Mouse (Mus musculus) G1E (cell line): Measurements from ENCODE around the gene Atp6v1b1. TPM values are rescaled to one million over a fixed set of nuclear protein-coding genes. Genes with fewer than 3 reads are reported as not detected.

Experiments
- ATAC-seq: 2 replicates; pipeline ENCODE4 v1.8.0; 2016; ENCODE audit warnings: mild to moderate bottlenecking; ENCODE audit not compliant: insufficient number of reproducible peaks, poor library complexity, low FRiP score, severe bottlenecking; ENCODE audit errors: extremely low read depth
- DNase-seq: peaks from one replicate; pipeline ENCODE4 v3.0.0; 2012; ENCODE audit warnings: low spot score
- H3K27me3 ChIP-seq: 2 replicates; pipeline ENCODE4 v1.6.1; 2012; ENCODE audit warnings: mild to moderate bottlenecking, low read length, inconsistent platforms; ENCODE audit not compliant: insufficient read depth
- H3K36me3 ChIP-seq: replicated peaks from 2 replicates; pipeline ENCODE3; 2012; ENCODE audit warnings: mild to moderate bottlenecking, inconsistent platforms
- H3K4me1 ChIP-seq: 2 replicates; pipeline ENCODE4 v1.6.1; 2012; ENCODE audit warnings: low read depth, low read length, inconsistent platforms, mixed read lengths; ENCODE audit not compliant: insufficient read depth
- H3K4me3 ChIP-seq: 2 replicates; pipeline ENCODE4 v1.5.1; 2012; ENCODE audit warnings: low read depth, mild to moderate bottlenecking, inconsistent platforms, low read length, moderate library complexity, mixed read lengths
- H3K9me3 ChIP-seq: replicated peaks from 2 replicates; pipeline ENCODE4 v1.6.1; 2012; ENCODE audit warnings: inconsistent platforms
- CTCF ChIP-seq: IDR thresholded peaks from 2 replicates; pipeline ENCODE4 v1.5.1; 2012; ENCODE audit warnings: low read depth, low read length, inconsistent platforms, mixed read lengths
- GATA1 ChIP-seq: IDR thresholded peaks from 2 replicates; pipeline ENCODE4 v1.6.1; 2012; ENCODE audit warnings: borderline replicate concordance, low read length, inconsistent platforms, mixed read lengths
- GATA2 ChIP-seq: IDR thresholded peaks from 2 replicates; pipeline ENCODE4 v1.6.1; 2012; ENCODE audit warnings: low read depth, low read length, inconsistent platforms, borderline replicate concordance
- POLR2AphosphoS5 ChIP-seq: IDR thresholded peaks from 2 replicates; pipeline ENCODE4 v1.6.1; 2012; ENCODE audit warnings: low read depth, low read length, inconsistent platforms; ENCODE audit not compliant: insufficient replicate concordance
- TAL1 ChIP-seq: conservative IDR thresholded peaks from 2 replicates; pipeline ENCODE4 v1.6.1; 2012; ENCODE audit warnings: low read depth, low read length, inconsistent platforms, mixed read lengths
- polyA plus RNA-seq: library from polyadenylated mRNA; stranded (reverse); fragments of >175 nt; gene quantifications from 2 replicates; pipeline ENCODE4 v1.2.3, GENCODE M21; 2012
- total RNA-seq, 2 experiments: library from RNA; stranded (forward) in 1 of 2; stranded (reverse) in 1 of 2; fragments of 200-1000 nt in 1 of 2; fragments of >200 nt in 1 of 2; fragmentation: Nextera tagmentation in 1 of 2; gene quantifications; 2 replicates each; pipeline ENCODE4 v1.2.3; 2014 to 2017

Atp6v1b1 gene
- total and polyA plus RNA-seq, 3 experiments, result 0.22 TPM; not detected in 2

DNA sequence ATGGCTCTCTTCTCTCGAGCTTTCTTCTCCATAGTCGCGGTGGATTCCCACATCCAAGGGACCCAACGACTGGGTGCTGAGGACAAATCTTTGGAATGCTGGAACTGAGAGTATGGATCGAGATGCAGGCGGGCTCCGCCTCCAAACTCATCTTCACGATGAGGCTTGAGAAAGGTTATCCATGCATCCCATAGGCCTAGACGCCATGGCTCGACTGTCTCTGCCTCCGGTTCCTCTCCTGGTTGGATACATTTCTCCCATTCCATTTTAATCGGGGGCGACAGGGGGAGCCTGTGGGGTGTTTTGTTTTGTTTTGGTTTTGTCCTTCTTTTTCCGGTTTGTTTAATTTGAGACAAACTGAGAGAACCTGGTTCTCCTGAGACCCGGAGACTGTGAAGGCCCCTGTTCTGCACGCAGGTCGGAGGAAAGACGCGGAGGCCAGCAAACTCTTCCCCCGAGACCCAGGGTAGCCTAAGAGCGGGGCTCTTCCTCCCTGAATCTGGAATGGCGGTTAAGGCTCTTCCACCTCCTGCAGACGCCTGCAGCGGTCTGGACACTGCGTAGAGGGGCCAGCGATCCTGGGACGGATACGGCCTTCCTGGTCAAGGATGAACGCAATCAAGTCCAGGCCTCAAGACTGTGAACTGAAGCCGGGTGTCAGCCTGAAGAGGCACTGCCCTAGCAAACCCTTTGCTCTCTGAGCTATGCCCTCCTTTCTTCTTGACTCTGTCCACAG, 27.2 kb upstream of the Atp6v1b1 start:
- H3K9me3 ChIP-seq, result no peaks in the 10 kb centered on the region
- no peak overlapping the region for H3K4me3 ChIP-seq
- no peaks in the 10 kb centered on the region for H3K4me1 ChIP-seq
- no peaks in the 10 kb centered on the region for H3K36me3 ChIP-seq
- DNase-seq (no peak), ATAC-seq (no peak)
- no peak for TF ChIP-seq GATA2
- no peak for TF ChIP-seq GATA1
- no peak for TF ChIP-seq CTCF
- TF ChIP-seq POLR2AphosphoS5, result no peak
- no peak for TF ChIP-seq TAL1
- H3K27me3 ChIP-seq, result peaks cover 40% of the 10 kb centered on the region

DNA sequence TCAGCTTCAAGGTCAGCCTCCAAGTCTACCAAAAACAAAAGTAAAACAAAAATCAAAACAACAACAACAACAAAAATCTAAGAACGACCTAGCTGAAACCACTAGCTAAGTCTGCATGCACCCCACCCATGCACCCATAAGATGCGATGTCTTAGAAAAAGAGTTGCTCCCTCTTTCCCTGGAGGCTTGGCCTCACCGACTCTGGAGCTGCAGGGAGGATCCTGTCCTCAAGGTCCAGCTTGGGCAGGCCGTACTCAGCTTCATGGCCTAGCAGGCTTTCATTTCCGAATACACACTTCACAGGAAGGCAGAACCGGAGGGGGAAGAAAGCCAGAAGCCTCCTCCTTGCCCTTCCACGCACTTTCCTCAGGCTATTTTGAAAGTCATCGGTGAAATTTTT, 25.8 kb upstream of the Atp6v1b1 start:
- no peak overlapping the region for H3K4me3 ChIP-seq
- peaks cover 30% of the 10 kb centered on the region for H3K27me3 ChIP-seq
- TF ChIP-seq TAL1, result no peak
- TF ChIP-seq CTCF, result no peak
- ATAC-seq, result no peak
- no peaks in the 10 kb centered on the region for H3K36me3 ChIP-seq
- no peaks in the 10 kb centered on the region for H3K9me3 ChIP-seq
- no peaks in the 10 kb centered on the region for H3K4me1 ChIP-seq
- DNase-seq, result no peak

DNA sequence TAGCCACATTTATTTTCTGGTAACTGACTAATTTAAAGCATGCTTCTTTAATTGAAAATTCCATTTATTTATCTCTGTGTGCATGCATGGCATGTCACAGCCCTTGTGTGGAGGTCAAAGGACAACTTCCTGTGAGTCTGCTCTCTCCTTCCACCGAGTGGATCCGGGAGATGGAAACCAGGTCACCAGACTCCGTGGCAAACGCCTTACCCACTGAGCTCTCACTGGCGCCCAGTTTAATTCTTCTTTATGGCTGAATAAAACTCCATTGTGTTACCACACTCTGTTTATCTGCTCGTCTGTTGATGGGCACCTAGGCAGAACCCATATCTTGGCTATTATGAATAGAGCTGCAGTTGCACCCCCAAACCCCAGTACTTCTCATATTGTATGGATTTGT, 20.3 kb upstream of the Atp6v1b1 start:
- H3K4me3 ChIP-seq, result no peak overlapping the region
- peaks cover 6% of the 10 kb centered on the region; the same call in 1 of the 2 replicates for H3K27me3 ChIP-seq

DNA sequence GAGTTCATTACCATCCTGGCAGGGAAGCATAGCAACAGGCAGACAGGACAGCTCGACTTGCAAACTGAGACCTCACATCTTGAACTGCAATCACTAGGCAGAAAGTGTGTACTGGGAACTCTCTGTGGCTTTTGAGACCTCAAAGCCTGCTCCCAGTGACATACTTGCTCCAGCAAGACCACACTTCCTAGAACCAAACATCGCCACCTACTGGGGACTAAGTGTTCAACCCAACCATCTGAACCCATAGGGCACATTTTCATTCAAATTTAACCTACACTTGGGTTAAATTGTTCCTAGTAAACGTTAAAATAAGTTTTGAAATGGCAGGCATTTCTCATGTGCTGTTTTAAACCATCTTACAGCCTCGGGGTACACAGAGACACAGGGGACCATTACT, 15.6 kb upstream of the Atp6v1b1 start:
- no peak for ATAC-seq
- Histone ChIP-seq H3K4me3 (no peak overlapping the region), H3K27me3 (peaks cover 3% of the 10 kb centered on the region; the same call in 1 of the 2 replicates), H3K9me3 (no peaks in the 10 kb centered on the region), H3K36me3 (no peaks in the 10 kb centered on the region), H3K4me1 (0 out of 2 replicates have a peak, but pooled peaks cover 2% of the 10 kb centered on the region)
- no peak for TF ChIP-seq GATA2
- no peak for DNase-seq

More for the DNA sequence above, 20.3 kb upstream of the Atp6v1b1 start:
- Histone ChIP-seq H3K4me1 (no peaks in the 10 kb centered on the region), H3K9me3 (no peaks in the 10 kb centered on the region), H3K36me3 (no peaks in the 10 kb centered on the region)
- ATAC-seq (no peak), DNase-seq (no peak)
- no peak for TF ChIP-seq CTCF
- TF ChIP-seq GATA2, result no peak
- no peak for TF ChIP-seq TAL1
- TF ChIP-seq GATA1, result no peak
- no peak for TF ChIP-seq POLR2AphosphoS5

DNA sequence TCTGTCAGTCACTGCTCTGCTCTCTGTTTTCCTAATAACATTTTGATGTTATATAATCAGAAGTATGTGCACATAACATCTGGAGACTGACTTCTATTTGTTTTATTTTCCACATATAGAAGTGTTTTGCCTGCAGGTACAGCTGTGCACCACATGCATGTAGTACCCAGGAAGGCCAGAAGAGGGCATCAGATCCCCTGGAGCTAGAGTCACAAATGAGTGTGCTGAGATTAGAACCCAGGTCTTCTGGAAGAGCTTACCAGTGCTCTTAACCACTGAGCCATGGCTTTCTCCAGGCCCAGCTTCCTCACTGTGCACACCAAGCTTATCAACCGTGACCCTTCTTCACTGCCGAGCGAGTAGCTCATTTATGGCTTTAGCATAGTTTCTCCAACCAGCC, 14.3 kb upstream of the Atp6v1b1 start:
- DNase-seq (no peak), ATAC-seq (no peak)
- peak; percentile 58 for TF ChIP-seq CTCF
- no peak for TF ChIP-seq GATA1

DNA sequence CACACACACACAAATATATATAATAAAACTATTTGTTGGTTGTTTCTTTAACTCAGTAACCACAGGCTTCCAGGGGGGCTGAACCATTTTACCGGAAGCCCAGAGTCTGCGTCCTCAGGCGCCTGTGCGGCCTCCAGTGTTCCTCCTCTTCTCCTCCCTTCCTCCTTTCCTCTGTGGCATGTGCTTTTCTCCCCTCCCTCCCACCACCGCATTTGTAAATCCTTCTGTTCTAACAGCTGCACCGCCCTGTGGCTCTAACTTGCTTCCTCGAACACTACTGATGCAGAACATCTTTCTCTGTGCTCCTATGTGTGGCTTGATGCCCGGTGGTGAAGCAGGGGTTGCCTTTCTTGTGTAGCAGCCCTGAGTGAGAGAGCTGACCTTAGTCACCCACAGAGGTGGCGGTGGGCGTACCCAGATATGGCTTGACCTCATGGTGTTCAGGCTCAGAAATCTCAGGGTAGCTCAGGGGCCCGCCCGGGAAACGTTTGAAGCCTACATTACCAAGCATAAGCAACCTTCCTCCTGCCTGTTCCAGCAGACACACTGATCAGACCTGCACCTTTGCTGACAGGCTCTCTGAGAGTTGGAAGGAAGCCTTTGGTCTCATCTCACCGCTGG, 13.3 kb upstream of the Atp6v1b1 start:
- ATAC-seq, result no peak
- Histone ChIP-seq H3K36me3 (no peaks in the 10 kb centered on the region), H3K4me3 (no peak overlapping the region), H3K9me3 (no peaks in the 10 kb centered on the region), H3K27me3 (peaks cover 12% of the 10 kb centered on the region), H3K4me1 (0 out of 2 replicates have a peak, but pooled peaks cover 2% of the 10 kb centered on the region)
- DNase-seq, result no peak
- TF ChIP-seq POLR2AphosphoS5 (no peak), GATA2 (no peak), CTCF (no peak), GATA1 (no peak), TAL1 (no peak)

More for the DNA sequence above, 14.3 kb upstream of the Atp6v1b1 start:
- Histone ChIP-seq H3K4me3 (no peak overlapping the region), H3K9me3 (no peaks in the 10 kb centered on the region), H3K4me1 (0 out of 2 replicates have a peak, but pooled peaks cover 2% of the 10 kb centered on the region), H3K36me3 (no peaks in the 10 kb centered on the region), H3K27me3 (peaks cover 9% of the 10 kb centered on the region)

DNA sequence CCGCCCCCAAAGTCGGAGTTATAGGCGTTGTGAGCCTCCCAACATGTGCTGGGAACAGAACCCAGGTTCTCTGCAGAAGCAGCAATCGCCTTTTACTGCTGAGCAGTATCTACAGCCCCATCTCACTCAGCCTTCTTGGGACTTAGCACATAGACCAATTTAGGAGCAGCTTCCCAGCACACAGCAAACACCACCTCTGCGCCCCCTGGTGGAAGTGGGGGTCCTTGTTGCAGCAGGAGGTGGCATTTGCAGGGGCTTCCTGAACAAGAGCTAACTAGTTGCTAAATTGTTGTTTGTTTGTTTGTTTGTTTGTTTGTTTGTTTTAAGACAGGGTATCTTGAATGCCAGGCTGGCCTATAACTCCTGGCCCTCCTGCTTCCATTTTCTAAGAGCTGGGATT, 11.7 kb upstream of the Atp6v1b1 start:
- Histone ChIP-seq H3K4me3 (no peak overlapping the region), H3K27me3 (peaks cover 14% of the 10 kb centered on the region), H3K9me3 (no peaks in the 10 kb centered on the region), H3K36me3 (no peaks in the 10 kb centered on the region), H3K4me1 (0 out of 2 replicates have a peak, but pooled peaks cover 2% of the 10 kb centered on the region)
- DNase-seq, result peak; percentile 28
- ATAC-seq, result no peak
- TF ChIP-seq GATA1, result no peak
- TF ChIP-seq TAL1, result no peak
- peak; percentile 69 for TF ChIP-seq CTCF
